Mouse (Mus musculus): ENCODE results near the gene Fip1l1. TPM values are rescaled to one million over a fixed set of nuclear protein-coding genes. Genes with fewer than 3 reads are reported as not detected.

Gene Fip1l1
- 83.4 and 85.2 TPM in 2 replicates for polyA plus RNA-seq (2015; fragmentation: Nextera tagmentation; extraction: Ambion mirVana)

- H3K9me3 ChIP-seq, result no peaks in the 10 kb centered on the region
- H3K4me1 ChIP-seq, result peaks cover 24% of the 10 kb centered on the region
- peak within 1 kb of the TSS; percentile 90 for H3K9ac ChIP-seq
- WGBS, result under 1% methylated on average over 72 of the region's 73 CpGs
- H3K4me2 ChIP-seq, result peak within 1 kb of the TSS; percentile 55
- peaks cover 8% of the 10 kb centered on the region; the same call in 1 of the 2 replicates for H3K36me3 ChIP-seq
- H3K27ac ChIP-seq, result peak within 1 kb of the TSS; percentile 96
- H3K4me3 ChIP-seq, result peak within 1 kb of the TSS; percentile 91
- ATAC-seq (ENCODE audit: insufficient number of reproducible peaks, low FRiP score, low TSS enrichment, low read depth), result peak; percentile 83
- H3K27me3 ChIP-seq, result no peaks in the 10 kb centered on the region
These were observed at the start of gene Fip1l1 for GRCm38 (mm10) chr5:74535240-74536021. Gene Fip1l1 (plus strand): TSS chr5:74535449.

- ATAC-seq (ENCODE audit: insufficient number of reproducible peaks, low FRiP score, low TSS enrichment, low read depth), result no peak
- no peak overlapping the region for H3K9ac ChIP-seq
- H3K27ac ChIP-seq, result no peak overlapping the region
- H3K4me1 ChIP-seq, result no peaks in the 10 kb centered on the region
- H3K27me3 ChIP-seq, result no peaks in the 10 kb centered on the region
- WGBS, result 73% methylated on average over 3 of the region's 3 CpGs
- no peak overlapping the region for H3K4me3 ChIP-seq
- no peaks in the 10 kb centered on the region for H3K36me3 ChIP-seq
- H3K9me3 ChIP-seq, result no peaks in the 10 kb centered on the region
- H3K4me2 ChIP-seq, result no peak overlapping the region
These were observed 42.5 kb upstream of the Fip1l1 start for GRCm38 (mm10) chr5:74492705-74493104.

DNA sequence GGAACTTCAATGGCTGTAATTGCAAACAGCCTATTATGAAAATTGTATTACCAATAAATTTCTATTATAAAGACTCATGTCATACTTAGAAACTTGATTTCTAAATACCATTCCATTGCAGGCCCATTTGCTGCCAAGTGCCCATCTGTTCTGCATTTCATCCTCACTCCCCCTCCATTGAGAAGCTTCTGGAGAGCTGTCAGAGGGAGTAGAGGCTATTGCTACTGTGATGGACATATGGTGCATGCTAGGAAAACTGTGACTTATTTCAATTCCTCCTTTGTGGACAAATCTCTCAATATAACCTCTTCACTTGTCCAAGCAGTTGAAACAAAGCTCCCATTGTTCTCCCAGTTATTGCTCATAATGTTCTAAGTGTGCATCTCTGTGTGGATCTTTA is 23.6 kb upstream of the Fip1l1 start:
- Histone ChIP-seq H3K9me3 (no peaks in the 10 kb centered on the region), H3K4me2 (no peak overlapping the region), H3K4me3 (no peak overlapping the region)

GRCm38 (mm10) chr5:74527025-74527424 is 8.2 kb upstream of the Fip1l1 start:
- Histone ChIP-seq H3K4me1 (peaks cover 21% of the 10 kb centered on the region), H3K9ac (no peak overlapping the region), H3K4me2 (no peak overlapping the region), H3K9me3 (no peaks in the 10 kb centered on the region), H3K4me3 (no peak overlapping the region), H3K27ac (no peak overlapping the region), H3K36me3 (no peaks in the 10 kb centered on the region), H3K27me3 (no peaks in the 10 kb centered on the region)
- 82% methylated on average over 5 of the region's 5 CpGs for WGBS
- ATAC-seq (ENCODE audit: insufficient number of reproducible peaks, low FRiP score, low TSS enrichment, low read depth), result no peak

More for the DNA sequence above, 23.6 kb upstream of the Fip1l1 start:
- ATAC-seq (ENCODE audit: insufficient number of reproducible peaks, low FRiP score, low TSS enrichment, low read depth), result no peak
- H3K27ac ChIP-seq, result no peak overlapping the region
- H3K36me3 ChIP-seq, result no peaks in the 10 kb centered on the region
- no peak overlapping the region for H3K9ac ChIP-seq
- H3K4me1 ChIP-seq, result no peaks in the 10 kb centered on the region
- no peaks in the 10 kb centered on the region for H3K27me3 ChIP-seq

- no peaks in the 10 kb centered on the region for H3K9me3 ChIP-seq
- H3K9ac ChIP-seq, result peak overlapping the region; percentile 57
- no peak overlapping the region for H3K27ac ChIP-seq
- peak overlapping the region; percentile 89 for H3K4me3 ChIP-seq
- H3K4me1 ChIP-seq, result peaks cover 25% of the 10 kb centered on the region
- no peaks in the 10 kb centered on the region for H3K27me3 ChIP-seq
- no peaks in the 10 kb centered on the region for H3K36me3 ChIP-seq
- ATAC-seq (ENCODE audit: insufficient number of reproducible peaks, low FRiP score, low TSS enrichment, low read depth), result no peak
- WGBS, result 17% methylated on average over 16 of the region's 16 CpGs
- peak overlapping the region; percentile 98 for H3K4me2 ChIP-seq
These were observed 4.5 kb upstream of the Fip1l1 start for GRCm38 (mm10) chr5:74530785-74531184.

DNA sequence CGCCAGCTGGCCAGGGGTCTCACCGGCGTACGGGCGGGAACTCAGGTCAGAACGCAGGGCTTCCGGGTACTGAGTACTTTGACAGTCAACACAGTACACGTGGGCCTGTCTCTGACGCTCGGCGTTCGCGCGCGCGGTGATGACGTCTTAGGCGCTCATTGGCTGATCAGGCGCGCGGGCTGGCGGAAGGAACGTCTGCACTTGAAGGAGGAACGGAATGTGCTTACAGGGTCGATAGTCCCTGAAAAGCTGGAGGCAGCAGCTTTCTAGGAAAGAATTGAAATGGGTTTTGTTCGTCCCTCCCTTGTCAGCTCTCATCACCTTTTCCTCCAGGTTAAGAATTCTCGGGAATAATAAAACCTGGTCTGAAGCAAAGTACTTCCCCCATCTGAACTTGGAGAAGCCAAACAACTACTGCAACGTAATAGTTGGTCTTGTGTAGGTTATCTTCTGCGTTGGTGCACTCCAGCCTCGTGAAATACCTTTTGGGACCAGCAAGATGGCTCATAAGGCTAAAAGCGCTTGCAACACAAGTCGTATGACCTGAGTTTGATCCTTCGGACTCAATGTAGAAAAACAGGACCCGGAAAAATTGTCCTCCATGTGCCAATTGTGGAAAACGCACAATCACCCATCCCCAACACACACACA is 3.5 kb upstream of the Fip1l1 start, which contains the start of gene Scfd2:
Gene Scfd2 (minus strand): TSS at position 130 of the 651 bp plus-strand sequence.
- peak within 1 kb of the TSS; percentile 80 for H3K27ac ChIP-seq
- WGBS, result 6% methylated on average over 35 of the region's 35 CpGs

DNA sequence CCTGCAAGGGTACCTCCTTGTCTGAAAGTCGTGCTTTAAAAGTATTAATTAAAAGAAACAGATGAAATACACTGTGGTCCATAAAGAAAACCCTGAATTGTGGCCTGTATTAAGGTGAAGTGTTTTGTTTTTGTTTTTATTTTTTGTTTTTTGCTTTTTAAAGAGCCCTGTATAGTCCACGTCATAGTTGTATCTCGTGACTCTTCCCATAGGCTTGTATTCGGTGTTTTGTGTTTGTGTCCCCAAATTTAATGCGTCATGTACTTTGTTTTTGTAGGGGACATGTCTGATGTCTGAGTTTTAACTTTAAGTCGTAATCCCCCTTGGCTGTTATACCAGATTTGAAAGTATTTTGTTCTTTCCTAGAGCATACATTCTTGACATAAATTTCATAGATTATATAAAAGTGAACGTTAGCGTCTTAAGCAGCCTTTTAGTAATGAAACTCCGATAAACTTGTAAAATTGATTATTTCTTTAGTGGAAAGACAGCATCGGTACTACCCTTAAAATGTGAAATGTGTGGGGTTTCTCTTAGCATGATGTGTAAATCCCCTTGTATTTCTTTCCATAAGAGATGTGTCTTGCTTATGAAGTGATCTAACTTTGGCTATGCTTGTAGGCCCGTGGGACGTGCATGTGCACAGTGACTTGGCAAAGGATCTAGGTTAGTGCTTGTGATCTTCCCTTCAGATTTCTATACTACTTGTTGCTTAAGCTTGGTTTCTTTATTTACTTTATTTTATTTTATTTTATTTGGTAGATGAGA is 1.1 kb downstream of the Fip1l1 start:
- Histone ChIP-seq H3K4me3 (peak overlapping the region; percentile 91), H3K9me3 (no peaks in the 10 kb centered on the region), H3K27me3 (no peaks in the 10 kb centered on the region), H3K4me2 (peak overlapping the region; percentile 55), H3K4me1 (peaks cover 15% of the 10 kb centered on the region), H3K9ac (peak overlapping the region; percentile 90), H3K27ac (peak overlapping the region; percentile 96; the same call in 1 of the 2 replicates), H3K36me3 (peaks cover 12% of the 10 kb centered on the region; the same call in 1 of the 2 replicates)
- 38% methylated on average over 12 of the region's 12 CpGs for WGBS
- ATAC-seq (ENCODE audit: insufficient number of reproducible peaks, low FRiP score, low TSS enrichment, low read depth), result no peak

More for the DNA sequence above, 3.5 kb upstream of the Fip1l1 start, which contains the start of gene Scfd2:
- Histone ChIP-seq H3K4me1 (peaks cover 28% of the 10 kb centered on the region), H3K9me3 (no peaks in the 10 kb centered on the region), H3K27me3 (no peaks in the 10 kb centered on the region), H3K4me3 (peak within 1 kb of the TSS; percentile 89), H3K9ac (peak within 1 kb of the TSS; percentile 57), H3K4me2 (peak within 1 kb of the TSS; percentile 98), H3K36me3 (no peaks in the 10 kb centered on the region)
- peak; percentile 88 for ATAC-seq (ENCODE audit: insufficient number of reproducible peaks, low FRiP score, low TSS enrichment, low read depth)

DNA sequence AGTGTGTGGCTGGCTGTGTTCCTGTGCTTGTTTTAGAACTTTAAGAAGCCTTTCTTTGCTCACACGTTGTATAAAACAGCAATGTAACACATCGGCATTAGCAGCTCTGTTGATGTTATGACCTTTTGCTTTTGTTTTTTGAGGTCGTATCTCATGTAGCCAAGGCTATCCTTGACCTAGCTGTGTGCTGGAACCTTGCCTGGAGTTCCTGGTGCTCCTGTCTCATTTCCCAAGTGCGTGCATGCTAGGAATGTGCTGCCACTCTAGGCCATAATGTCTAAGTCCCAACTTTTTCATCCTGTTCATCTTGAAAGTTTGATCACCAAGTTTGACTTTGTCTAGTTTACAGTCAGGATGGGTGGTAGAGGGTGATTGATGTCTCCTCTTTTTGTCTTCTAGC is 10.4 kb downstream of the Fip1l1 start:
- H3K27ac ChIP-seq, result no peak overlapping the region
- no peaks in the 10 kb centered on the region for H3K4me1 ChIP-seq
- no peak overlapping the region for H3K4me3 ChIP-seq
- no peak for ATAC-seq (ENCODE audit: insufficient number of reproducible peaks, low FRiP score, low TSS enrichment, low read depth)
- H3K36me3 ChIP-seq, result peaks cover 61% of the 10 kb centered on the region
- 90% methylated on average over 4 of the region's 4 CpGs for WGBS
- H3K4me2 ChIP-seq, result no peak overlapping the region
- no peaks in the 10 kb centered on the region for H3K27me3 ChIP-seq
- H3K9ac ChIP-seq, result no peak overlapping the region
- no peaks in the 10 kb centered on the region for H3K9me3 ChIP-seq

GRCm38 (mm10) chr5:74549566-74549965 is 14.3 kb downstream of the Fip1l1 start:
- 93% methylated on average over 8 of the region's 8 CpGs for WGBS
- Histone ChIP-seq H3K27me3 (no peaks in the 10 kb centered on the region), H3K27ac (no peak overlapping the region), H3K4me1 (no peaks in the 10 kb centered on the region), H3K4me3 (no peak overlapping the region), H3K36me3 (peaks cover 66% of the 10 kb centered on the region), H3K9me3 (no peaks in the 10 kb centered on the region), H3K9ac (no peak overlapping the region), H3K4me2 (no peak overlapping the region)
- no peak for ATAC-seq (ENCODE audit: insufficient number of reproducible peaks, low FRiP score, low TSS enrichment, low read depth)

GRCm38 (mm10) chr5:74561151-74561550 is 25.9 kb downstream of the Fip1l1 start:
- no peak overlapping the region for H3K9ac ChIP-seq
- H3K4me3 ChIP-seq, result no peak overlapping the region
- ATAC-seq (ENCODE audit: insufficient number of reproducible peaks, low FRiP score, low TSS enrichment, low read depth), result no peak
- no peaks in the 10 kb centered on the region for H3K4me1 ChIP-seq
- H3K36me3 ChIP-seq, result peaks cover 45% of the 10 kb centered on the region
- no peak overlapping the region for H3K27ac ChIP-seq
- no peaks in the 10 kb centered on the region for H3K9me3 ChIP-seq
- 93% methylated on average over 1 of the region's 1 CpGs for WGBS
- H3K4me2 ChIP-seq, result no peak overlapping the region
- no peaks in the 10 kb centered on the region for H3K27me3 ChIP-seq

GRCm38 (mm10) chr5:74571767-74572166 is 36.5 kb downstream of the Fip1l1 start:
- no peak overlapping the region for H3K9ac ChIP-seq
- no peak for ATAC-seq (ENCODE audit: insufficient number of reproducible peaks, low FRiP score, low TSS enrichment, low read depth)
- peaks cover 28% of the 10 kb centered on the region for H3K36me3 ChIP-seq

More at GRCm38 (mm10) chr5:74571767-74572166, 36.5 kb downstream of the Fip1l1 start:
- H3K9me3 ChIP-seq, result no peaks in the 10 kb centered on the region
- H3K27me3 ChIP-seq, result no peaks in the 10 kb centered on the region
- H3K4me3 ChIP-seq, result no peak overlapping the region
- WGBS, result 83% methylated on average over 6 of the region's 6 CpGs
- H3K4me1 ChIP-seq, result no peaks in the 10 kb centered on the region
- no peak overlapping the region for H3K27ac ChIP-seq
- no peak overlapping the region for H3K4me2 ChIP-seq

Data from limb, embryonic 15.5 days (tissue).